Mouse (Mus musculus): ENCODE results near the gene Gm49416. TPM values are rescaled to one million over a fixed set of nuclear protein-coding genes. Genes with fewer than 3 reads are reported as not detected.

The Gm49416 gene
- polyA plus RNA-seq, 1 experiment: not detected

DNA sequence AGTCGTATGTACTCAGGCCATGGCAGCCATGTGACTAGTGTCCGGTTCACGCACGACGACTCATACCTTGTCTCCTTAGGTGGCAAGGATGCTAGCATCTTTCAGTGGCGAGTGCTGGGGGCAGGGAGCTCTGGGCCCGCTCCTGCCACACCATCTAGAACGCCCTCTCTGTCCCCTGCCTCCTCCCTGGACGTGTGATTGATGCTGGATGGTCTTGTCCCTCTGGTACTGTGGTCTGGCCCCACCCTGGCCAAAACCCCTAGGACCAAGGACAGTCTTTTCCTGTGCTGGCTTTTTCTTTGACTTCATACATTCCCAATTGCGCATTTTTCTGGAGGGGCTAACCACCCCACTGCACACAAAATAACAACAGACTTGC, 52.4 kb downstream of the Gm49416 start:
- Histone ChIP-seq H3K4me3 (ENCODE audit: insufficient read depth, low read depth, low read length) (peak overlapping the region; percentile 83), H3K27ac (ENCODE audit: insufficient read depth, low read depth, low read length) (peak overlapping the region; percentile 18; the same call in 1 of the 2 replicates), H3K4me1 (ENCODE audit: control insufficient read depth, insufficient read depth, low read length) (peaks cover 12% of the 10 kb centered on the region)
- 37% methylated on average over 10 of the region's 10 CpGs for WGBS
- TF ChIP-seq CTCF (IDR thresholded peaks at IDR 0.05; ENCODE audit: insufficient read depth, low read depth, low read length) (no peak), POLR2A (IDR thresholded peaks at IDR 0.05; ENCODE audit: insufficient read depth, low read depth, low read length) (no peak)

DNA sequence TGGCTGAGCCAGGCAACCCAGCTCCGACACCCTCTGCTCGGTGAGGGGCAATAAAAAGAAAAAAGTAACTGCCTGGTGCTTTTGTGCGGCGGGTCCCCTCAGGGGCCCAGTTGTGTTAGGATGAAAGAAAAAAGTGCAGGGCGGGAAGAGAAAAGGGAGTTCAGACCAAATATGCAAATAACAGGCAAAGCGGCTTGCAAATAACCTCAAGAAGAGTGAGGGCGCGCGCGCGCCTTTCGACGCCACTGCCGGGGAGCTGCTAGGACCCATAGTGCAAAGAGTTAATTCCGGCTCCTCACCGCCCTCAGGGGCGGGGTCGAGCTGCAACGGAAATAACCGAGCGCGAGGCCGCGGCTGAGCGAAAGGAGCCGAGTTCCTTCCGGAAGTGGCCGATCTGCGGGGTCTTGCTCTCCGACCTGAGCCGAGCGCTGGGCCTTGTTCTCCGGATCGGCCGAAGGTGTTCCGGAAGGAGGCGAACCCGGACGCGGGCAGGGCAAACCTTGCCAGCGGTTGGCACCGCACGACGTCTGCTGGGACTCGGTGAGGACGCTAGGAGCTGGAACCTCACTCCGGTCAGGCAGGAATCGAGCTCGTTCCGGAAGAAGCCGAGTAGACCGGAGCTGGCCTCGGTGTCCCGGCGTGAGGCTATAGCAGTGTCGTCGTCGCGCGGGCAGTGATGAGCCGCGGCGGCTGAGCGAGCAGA, 52.9 kb downstream of the Gm49416 start, which contains the start of gene Mta2:
Gene Mta2, plus strand, starts transcription at position 361 of the 703 bp plus-strand sequence.
- Histone ChIP-seq H3K4me3 (ENCODE audit: insufficient read depth, low read depth, low read length) (peak within 1 kb of the TSS; percentile 83), H3K4me1 (ENCODE audit: control insufficient read depth, insufficient read depth, low read length) (peaks cover 12% of the 10 kb centered on the region), H3K27ac (ENCODE audit: insufficient read depth, low read depth, low read length) (peak within 1 kb of the TSS; percentile 72)
- TF ChIP-seq CTCF (IDR thresholded peaks at IDR 0.05; ENCODE audit: insufficient read depth, low read depth, low read length): no peak
- TF ChIP-seq POLR2A (IDR thresholded peaks at IDR 0.05; ENCODE audit: insufficient read depth, low read depth, low read length): peak; percentile 45; the same call in 1 of the 2 replicates
- WGBS: under 1% methylated on average over 64 of the region's 64 CpGs

DNA sequence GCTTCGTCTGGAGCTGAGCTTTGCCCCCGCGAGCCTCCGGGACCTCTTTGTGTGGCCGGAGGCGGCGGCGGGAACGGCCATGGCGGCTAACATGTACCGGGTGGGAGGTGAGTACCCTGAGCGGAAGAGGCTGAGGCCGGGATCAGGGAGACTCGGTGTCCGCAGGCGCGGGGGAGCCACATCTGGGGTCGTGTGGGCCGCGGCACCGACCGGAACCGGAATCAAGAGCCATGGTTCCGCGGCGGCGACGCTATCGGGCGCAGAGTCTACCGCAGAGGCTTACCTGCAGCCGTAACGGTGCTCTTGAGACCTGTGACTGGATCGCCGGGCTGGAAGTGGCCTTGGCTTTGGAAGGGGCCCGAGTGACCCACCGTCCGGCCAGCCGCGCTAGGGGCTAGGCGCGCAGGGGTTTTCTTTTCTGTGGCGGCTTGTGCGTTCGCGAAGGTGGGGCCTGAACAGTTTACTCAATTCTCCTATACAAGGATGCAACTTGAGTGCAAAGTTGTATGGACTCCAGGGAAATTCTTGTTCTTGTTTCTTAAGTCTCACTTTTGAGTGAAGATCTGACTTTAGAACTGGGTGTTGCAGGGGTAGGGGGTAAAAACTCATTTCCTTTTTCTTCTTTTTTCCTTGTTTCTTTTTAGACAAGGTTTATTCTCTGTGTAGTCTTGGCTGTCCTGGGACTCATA, 53.7 kb downstream of the Gm49416 start:
- H3K27ac ChIP-seq (ENCODE audit: insufficient read depth, low read depth, low read length): peak overlapping the region; percentile 72
- TF ChIP-seq CTCF (IDR thresholded peaks at IDR 0.05; ENCODE audit: insufficient read depth, low read depth, low read length) (no peak), POLR2A (IDR thresholded peaks at IDR 0.05; ENCODE audit: insufficient read depth, low read depth, low read length) (no peak)

DNA sequence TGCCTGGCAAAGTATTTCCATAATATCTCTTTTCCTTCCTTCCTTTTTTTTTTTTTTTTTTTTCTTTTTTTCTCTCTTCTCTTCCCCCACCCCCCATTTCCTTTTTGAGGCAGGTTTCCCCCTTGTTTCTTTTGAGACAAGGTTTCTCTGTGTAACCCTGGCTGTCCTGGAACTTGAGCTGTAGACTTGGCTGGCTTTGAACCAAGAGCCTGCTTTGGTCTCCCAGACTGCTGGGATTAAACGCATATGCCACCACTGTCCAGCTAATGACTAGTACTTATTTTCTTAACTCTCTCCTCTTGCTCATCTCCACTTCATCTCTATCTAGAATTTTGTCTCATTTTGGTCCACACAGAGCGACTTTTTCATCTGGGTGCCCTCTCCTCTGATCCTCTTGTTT, 54.3 kb downstream of the Gm49416 start:
- Histone ChIP-seq H3K4me1 (ENCODE audit: control insufficient read depth, insufficient read depth, low read length) (peaks cover 12% of the 10 kb centered on the region), H3K27ac (ENCODE audit: insufficient read depth, low read depth, low read length) (no peak overlapping the region), H3K4me3 (ENCODE audit: insufficient read depth, low read depth, low read length) (peak overlapping the region; percentile 83)
- WGBS: 48% methylated on average over 2 of the region's 2 CpGs
- TF ChIP-seq POLR2A (IDR thresholded peaks at IDR 0.05; ENCODE audit: insufficient read depth, low read depth, low read length) (no peak), CTCF (IDR thresholded peaks at IDR 0.05; ENCODE audit: insufficient read depth, low read depth, low read length) (no peak)

More for the DNA sequence above, 53.7 kb downstream of the Gm49416 start:
- Histone ChIP-seq H3K4me3 (ENCODE audit: insufficient read depth, low read depth, low read length) (peak overlapping the region; percentile 83), H3K4me1 (ENCODE audit: control insufficient read depth, insufficient read depth, low read length) (peaks cover 12% of the 10 kb centered on the region)
- under 1% methylated on average over 46 of the region's 46 CpGs for WGBS

DNA sequence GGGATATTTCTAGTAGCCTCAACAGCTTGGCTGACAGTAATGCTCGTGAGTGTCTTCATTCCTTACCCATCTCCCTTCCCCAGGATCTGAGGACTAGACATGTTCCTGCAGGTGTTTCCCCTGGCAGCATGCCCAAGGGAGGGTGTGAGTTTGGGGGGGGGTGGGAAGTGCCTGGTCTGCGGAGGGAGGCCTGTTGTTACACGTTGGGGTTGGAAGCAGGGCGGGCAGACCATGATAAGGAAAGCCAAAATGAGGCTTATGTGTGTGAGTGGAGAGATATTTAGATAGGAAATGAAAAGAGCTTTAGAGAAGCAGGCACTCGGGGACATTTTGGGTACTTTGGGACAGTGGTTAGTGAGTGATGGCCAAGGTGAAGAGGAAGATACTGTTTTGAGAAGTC, 55.3 kb downstream of the Gm49416 start:
- TF ChIP-seq CTCF (IDR thresholded peaks at IDR 0.05; ENCODE audit: insufficient read depth, low read depth, low read length): no peak
- TF ChIP-seq POLR2A (IDR thresholded peaks at IDR 0.05; ENCODE audit: insufficient read depth, low read depth, low read length): no peak
- Histone ChIP-seq H3K4me3 (ENCODE audit: insufficient read depth, low read depth, low read length) (no peak overlapping the region), H3K27ac (ENCODE audit: insufficient read depth, low read depth, low read length) (no peak overlapping the region), H3K4me1 (ENCODE audit: control insufficient read depth, insufficient read depth, low read length) (peaks cover 12% of the 10 kb centered on the region)
- 39% methylated on average over 5 of the region's 5 CpGs for WGBS

DNA sequence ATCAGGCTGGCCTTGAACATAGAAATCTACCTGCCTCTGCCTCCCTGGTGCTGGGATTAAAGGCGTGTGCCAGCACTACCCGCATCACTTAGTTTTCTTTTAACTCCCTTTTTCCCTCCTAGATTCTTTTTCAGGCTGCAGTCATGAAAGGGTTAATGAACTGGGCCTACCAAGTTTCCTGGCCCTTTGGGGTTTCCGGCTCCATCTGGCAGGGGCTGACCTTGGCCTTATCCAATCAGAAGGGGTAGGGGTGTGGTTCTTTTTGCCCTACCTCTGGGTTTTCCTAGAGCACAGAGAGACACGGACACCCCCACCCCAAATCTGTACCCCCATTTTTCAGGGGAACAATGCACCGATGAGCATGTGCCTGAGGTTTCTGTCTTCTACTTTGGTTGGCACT, 56.0 kb downstream of the Gm49416 start:
- 19% methylated on average over 5 of the region's 5 CpGs for WGBS
- H3K4me1 ChIP-seq (ENCODE audit: control insufficient read depth, insufficient read depth, low read length): peaks cover 12% of the 10 kb centered on the region
- no peak overlapping the region for H3K4me3 ChIP-seq (ENCODE audit: insufficient read depth, low read depth, low read length)
- no peak for TF ChIP-seq CTCF (IDR thresholded peaks at IDR 0.05; ENCODE audit: insufficient read depth, low read depth, low read length)
- no peak for TF ChIP-seq POLR2A (IDR thresholded peaks at IDR 0.05; ENCODE audit: insufficient read depth, low read depth, low read length)
- no peak overlapping the region for H3K27ac ChIP-seq (ENCODE audit: insufficient read depth, low read depth, low read length)

Other genes with a start within 250 kb of the Gm49416 start
- not detected in 2 replicates for gene Chrm1, start 225.1 kb upstream of the Gm49416 start, polyA plus RNA-seq (2012; ENCODE audit: insufficient read depth, insufficient read length, low replicate concordance, missing spikeins)
- gene Slc3a2, start 165.6 kb upstream of the Gm49416 start, polyA plus RNA-seq (2012; ENCODE audit: insufficient read depth, insufficient read length, low replicate concordance, missing spikeins): not detected in 2 replicates
- gene Wdr74, start 153.1 kb upstream of the Gm49416 start, polyA plus RNA-seq (2012; ENCODE audit: insufficient read depth, insufficient read length, low replicate concordance, missing spikeins): not detected in 2 replicates
- not detected in 2 replicates for gene 1700092M07Rik, start 148.2 kb upstream of the Gm49416 start, polyA plus RNA-seq (2012; ENCODE audit: insufficient read depth, insufficient read length, low replicate concordance, missing spikeins)
- gene Stx5a, start 147.5 kb upstream of the Gm49416 start, polyA plus RNA-seq (2012; ENCODE audit: insufficient read depth, insufficient read length, low replicate concordance, missing spikeins): 609 TPM in 1 of 2 replicates, not detected in the other
- not detected in 2 replicates for gene Nxf1, start 131.9 kb upstream of the Gm49416 start, polyA plus RNA-seq (2012; ENCODE audit: insufficient read depth, insufficient read length, low replicate concordance, missing spikeins)
- not detected in 2 replicates for gene Tmem223, start 117.9 kb upstream of the Gm49416 start, polyA plus RNA-seq (2012; ENCODE audit: insufficient read depth, insufficient read length, low replicate concordance, missing spikeins)
- not detected in 2 replicates for gene Tmem179b, start 114.5 kb upstream of the Gm49416 start, polyA plus RNA-seq (2012; ENCODE audit: insufficient read depth, insufficient read length, low replicate concordance, missing spikeins)
- not detected in 2 replicates for gene Taf6l, start 102.5 kb upstream of the Gm49416 start, polyA plus RNA-seq (2012; ENCODE audit: insufficient read depth, insufficient read length, low replicate concordance, missing spikeins)
- not detected in 2 replicates for gene Polr2g, start 90.3 kb upstream of the Gm49416 start, polyA plus RNA-seq (2012; ENCODE audit: insufficient read depth, insufficient read length, low replicate concordance, missing spikeins)
- not detected in 2 replicates for gene Zbtb3, start 86.4 kb upstream of the Gm49416 start, polyA plus RNA-seq (2012; ENCODE audit: insufficient read depth, insufficient read length, low replicate concordance, missing spikeins)
- not detected in 2 replicates for gene Ttc9c, start 69.6 kb upstream of the Gm49416 start, polyA plus RNA-seq (2012; ENCODE audit: insufficient read depth, insufficient read length, low replicate concordance, missing spikeins)
- gene Hnrnpul2, start 68.9 kb upstream of the Gm49416 start, polyA plus RNA-seq (2012; ENCODE audit: insufficient read depth, insufficient read length, low replicate concordance, missing spikeins): 134 and 194 TPM in 2 replicates
- not detected in 2 replicates for gene AC129217.1, start 59.2 kb upstream of the Gm49416 start, polyA plus RNA-seq (2012; ENCODE audit: insufficient read depth, insufficient read length, low replicate concordance, missing spikeins)
- gene Bscl2, start 51.5 kb upstream of the Gm49416 start, polyA plus RNA-seq (2012; ENCODE audit: insufficient read depth, insufficient read length, low replicate concordance, missing spikeins): not detected in 2 replicates
- not detected in 2 replicates for gene Gng3, start 49.7 kb upstream of the Gm49416 start, polyA plus RNA-seq (2012; ENCODE audit: insufficient read depth, insufficient read length, low replicate concordance, missing spikeins)
- not detected in 2 replicates for gene Lrrn4cl, start 38.2 kb upstream of the Gm49416 start, polyA plus RNA-seq (2012; ENCODE audit: insufficient read depth, insufficient read length, low replicate concordance, missing spikeins)
- 403 TPM in 1 of 2 replicates, not detected in the other for gene Ubxn1, start 17.4 kb upstream of the Gm49416 start, polyA plus RNA-seq (2012; ENCODE audit: insufficient read depth, insufficient read length, low replicate concordance, missing spikeins)
- gene Uqcc3, start 8.0 kb upstream of the Gm49416 start, polyA plus RNA-seq (2012; ENCODE audit: insufficient read depth, insufficient read length, low replicate concordance, missing spikeins): not detected in 2 replicates
- gene Lbhd1, start 5.2 kb upstream of the Gm49416 start, polyA plus RNA-seq (2012; ENCODE audit: insufficient read depth, insufficient read length, low replicate concordance, missing spikeins): not detected in 2 replicates
- gene Gm49403, start 5.0 kb upstream of the Gm49416 start, polyA plus RNA-seq (2012; ENCODE audit: insufficient read depth, insufficient read length, low replicate concordance, missing spikeins): not detected in 2 replicates
- not detected in 2 replicates for gene 1810009A15Rik, start 73 bp upstream of the Gm49416 start, polyA plus RNA-seq (2012; ENCODE audit: insufficient read depth, insufficient read length, low replicate concordance, missing spikeins)
- not detected in 2 replicates for gene Ints5, start 4.1 kb downstream of the Gm49416 start, polyA plus RNA-seq (2012; ENCODE audit: insufficient read depth, insufficient read length, low replicate concordance, missing spikeins)
- not detected in 2 replicates for gene Ganab, start 9.1 kb downstream of the Gm49416 start, polyA plus RNA-seq (2012; ENCODE audit: insufficient read depth, insufficient read length, low replicate concordance, missing spikeins)
- gene B3gat3, start 31.4 kb downstream of the Gm49416 start, polyA plus RNA-seq (2012; ENCODE audit: insufficient read depth, insufficient read length, low replicate concordance, missing spikeins): not detected in 2 replicates
- not detected in 2 replicates for gene Rom1, start 40.4 kb downstream of the Gm49416 start, polyA plus RNA-seq (2012; ENCODE audit: insufficient read depth, insufficient read length, low replicate concordance, missing spikeins)
- not detected in 2 replicates for gene Eml3, start 40.6 kb downstream of the Gm49416 start, polyA plus RNA-seq (2012; ENCODE audit: insufficient read depth, insufficient read length, low replicate concordance, missing spikeins)
- not detected in 2 replicates for gene Mta2, start 52.9 kb downstream of the Gm49416 start, polyA plus RNA-seq (2012; ENCODE audit: insufficient read depth, insufficient read length, low replicate concordance, missing spikeins)
- gene Tut1, start 64.9 kb downstream of the Gm49416 start, polyA plus RNA-seq (2012; ENCODE audit: insufficient read depth, insufficient read length, low replicate concordance, missing spikeins): not detected in 2 replicates
- gene Eef1g, start 78.1 kb downstream of the Gm49416 start, polyA plus RNA-seq (2012; ENCODE audit: insufficient read depth, insufficient read length, low replicate concordance, missing spikeins): 678 TPM in 1 of 2 replicates, not detected in the other
- gene Ahnak, start 100.4 kb downstream of the Gm49416 start, polyA plus RNA-seq (2012; ENCODE audit: insufficient read depth, insufficient read length, low replicate concordance, missing spikeins): not detected in 2 replicates
- not detected in 2 replicates for gene Scgb1a1, start 199.0 kb downstream of the Gm49416 start, polyA plus RNA-seq (2012; ENCODE audit: insufficient read depth, insufficient read length, low replicate concordance, missing spikeins)
- gene Asrgl1, start 246.7 kb downstream of the Gm49416 start, polyA plus RNA-seq (2012; ENCODE audit: insufficient read depth, insufficient read length, low replicate concordance, missing spikeins): 72.4 TPM in 1 of 2 replicates, not detected in the other